Mouse (Mus musculus) adrenal gland, adult 18-20 months (tissue): ENCODE data around the gene Sema4b. TPM values are rescaled to one million over a fixed set of nuclear protein-coding genes. Genes with fewer than 3 reads are reported as not detected.

Experiments used
- DNase-seq, 2 experiments: peaks; one replicate each; pipeline ENCODE4 v3.0.0; 2021 to 2022; ENCODE audit warnings: low spot score in 2 of 2
- total RNA-seq, 2 experiments: library from RNA; stranded (reverse); gene quantifications; 1 replicate in 1 of 2; 2 replicates in 1 of 2; pipeline ENCODE4 v1.2.3; 2021

Gene Sema4b
- total RNA-seq, 2 experiments from 2014 or later: 62.7 to 75.9 TPM

DNA sequence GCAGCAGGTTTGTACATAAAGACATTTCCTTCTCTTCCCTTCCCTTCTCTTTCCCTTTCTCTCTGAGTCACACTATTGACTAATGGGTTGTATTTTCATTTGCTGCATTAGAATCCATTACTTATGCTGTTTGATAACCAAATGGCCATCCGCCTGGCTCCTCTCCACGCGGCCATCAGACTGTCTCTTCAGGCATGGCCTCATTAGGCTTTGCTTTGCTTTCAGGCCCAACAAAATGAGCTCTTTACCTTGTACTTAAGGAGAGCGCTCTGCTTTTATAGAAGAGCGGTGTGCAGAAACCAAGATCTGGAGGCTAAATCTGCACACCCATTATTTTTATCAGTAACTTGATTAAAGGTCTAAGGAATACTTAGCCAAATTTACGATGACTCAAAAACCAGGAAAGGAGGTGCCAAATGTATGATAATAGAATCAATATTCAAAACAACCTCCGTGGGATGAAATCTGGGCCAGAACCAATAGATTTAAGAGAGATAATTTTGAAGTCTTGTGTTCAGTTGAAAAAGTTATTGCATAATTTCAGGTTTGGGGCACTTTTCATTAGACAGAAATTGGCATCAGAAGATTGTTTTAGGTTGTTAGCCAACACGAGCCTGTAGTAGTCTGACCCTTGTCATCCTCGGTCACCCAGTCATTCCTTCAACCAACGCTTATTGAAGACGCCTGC is 9.1 kb downstream of the Sema4b start:
- no peak for DNase-seq

DNA sequence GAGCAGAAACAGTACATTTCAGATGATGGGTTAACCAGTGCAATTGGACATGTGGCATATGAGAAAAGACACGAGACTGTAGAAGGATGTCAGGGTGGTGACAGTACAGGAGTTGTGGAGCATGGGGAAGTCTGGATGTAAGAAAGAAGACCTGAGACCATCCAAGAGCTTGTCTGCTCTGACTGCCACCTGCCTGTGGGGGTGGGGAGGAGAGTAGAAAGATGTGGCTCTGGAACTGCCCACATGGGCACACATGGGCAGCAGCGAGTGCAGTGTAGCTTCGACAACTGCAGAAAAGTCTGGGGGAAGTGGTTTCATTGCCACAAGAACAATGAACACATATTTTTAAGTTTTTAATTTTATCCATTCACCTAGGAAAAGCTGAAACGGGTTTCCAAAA is 10.7 kb downstream of the Sema4b start:
- DNase-seq: no peak

DNA sequence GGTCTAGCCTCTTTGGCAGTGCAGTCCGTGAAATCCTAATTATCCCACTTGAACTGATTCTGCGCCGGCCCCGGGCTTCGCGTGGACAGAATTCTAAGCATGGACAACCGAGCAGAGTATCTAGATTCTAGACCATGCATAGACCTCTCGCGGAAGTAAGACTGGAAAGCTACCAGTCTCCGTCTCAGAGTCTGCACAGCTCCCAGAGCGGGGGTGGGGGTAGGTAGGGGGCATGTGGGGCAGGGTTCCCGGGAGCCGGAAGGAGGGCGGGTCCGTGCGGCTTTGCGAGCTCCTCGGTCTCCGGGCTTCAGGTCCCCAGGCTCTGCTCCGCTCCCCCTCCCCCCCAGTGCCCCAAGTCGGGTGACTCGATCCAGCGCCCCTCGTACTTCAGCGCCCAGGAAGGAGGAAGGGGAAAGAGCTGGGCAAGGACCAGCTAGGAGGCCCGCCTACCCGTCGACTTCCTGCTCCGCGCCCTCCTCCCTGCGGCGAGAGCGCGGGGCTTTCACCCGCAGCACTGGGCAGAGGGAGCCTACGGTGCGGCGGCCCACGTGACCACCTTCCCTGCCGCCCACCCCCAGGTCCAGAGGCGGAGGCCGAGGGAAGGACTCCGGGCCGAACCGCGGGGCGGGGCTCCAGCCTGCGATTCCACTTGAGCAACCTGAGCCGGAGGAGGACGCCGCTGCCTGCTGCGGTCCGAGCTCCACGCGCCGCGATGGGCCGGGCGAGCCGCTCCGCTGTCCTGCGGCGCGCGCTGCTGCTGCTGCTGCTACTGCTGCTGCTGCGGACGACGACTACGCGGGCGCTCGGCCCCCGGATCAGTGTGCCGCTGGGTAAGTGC is 11.5 kb downstream of the Sema4b start:
- DNase-seq: peak; percentile 76 to 77

DNA sequence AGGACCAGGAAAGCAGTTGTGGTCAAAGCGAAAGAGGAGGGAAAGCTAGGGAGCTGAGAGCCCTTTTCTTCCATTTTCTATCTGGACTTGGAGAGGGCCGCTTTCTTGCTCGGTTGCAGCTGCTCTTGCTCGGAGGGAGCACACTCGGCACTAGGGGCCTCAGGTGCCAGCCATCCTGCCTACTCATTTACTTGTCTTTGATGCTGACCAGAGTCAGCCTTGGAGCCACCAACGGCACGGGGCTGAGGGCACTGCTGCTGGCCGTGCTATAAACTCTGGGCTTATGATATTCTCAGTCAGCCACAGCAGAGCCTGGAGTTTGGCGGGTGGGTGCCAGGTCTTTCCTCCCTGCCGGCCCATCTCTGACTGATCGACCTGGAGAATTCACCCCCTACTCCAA is 12.2 kb downstream of the Sema4b start:
- peak in 1 of 2 experiments; percentile 30 for DNase-seq

DNA sequence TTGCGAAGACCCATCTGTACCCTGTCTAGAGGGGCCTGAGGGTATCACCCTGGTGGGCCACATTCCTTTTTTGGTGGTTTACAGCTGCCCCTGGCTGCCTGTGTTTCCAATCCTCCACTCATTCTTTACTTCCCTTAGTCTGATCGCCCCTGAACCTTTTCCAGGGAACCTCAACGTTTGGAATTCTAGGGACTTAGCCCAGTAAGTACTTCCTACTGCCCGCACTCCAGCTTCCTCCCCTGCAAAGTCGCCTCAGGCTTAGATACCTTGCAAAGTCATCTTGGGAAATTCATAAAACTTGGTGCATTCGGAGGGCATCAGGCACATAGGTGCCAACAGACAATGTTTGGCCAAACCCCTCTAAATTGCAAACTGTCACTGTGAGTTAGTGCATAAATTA is 12.6 kb downstream of the Sema4b start:
- no peak for DNase-seq

DNA sequence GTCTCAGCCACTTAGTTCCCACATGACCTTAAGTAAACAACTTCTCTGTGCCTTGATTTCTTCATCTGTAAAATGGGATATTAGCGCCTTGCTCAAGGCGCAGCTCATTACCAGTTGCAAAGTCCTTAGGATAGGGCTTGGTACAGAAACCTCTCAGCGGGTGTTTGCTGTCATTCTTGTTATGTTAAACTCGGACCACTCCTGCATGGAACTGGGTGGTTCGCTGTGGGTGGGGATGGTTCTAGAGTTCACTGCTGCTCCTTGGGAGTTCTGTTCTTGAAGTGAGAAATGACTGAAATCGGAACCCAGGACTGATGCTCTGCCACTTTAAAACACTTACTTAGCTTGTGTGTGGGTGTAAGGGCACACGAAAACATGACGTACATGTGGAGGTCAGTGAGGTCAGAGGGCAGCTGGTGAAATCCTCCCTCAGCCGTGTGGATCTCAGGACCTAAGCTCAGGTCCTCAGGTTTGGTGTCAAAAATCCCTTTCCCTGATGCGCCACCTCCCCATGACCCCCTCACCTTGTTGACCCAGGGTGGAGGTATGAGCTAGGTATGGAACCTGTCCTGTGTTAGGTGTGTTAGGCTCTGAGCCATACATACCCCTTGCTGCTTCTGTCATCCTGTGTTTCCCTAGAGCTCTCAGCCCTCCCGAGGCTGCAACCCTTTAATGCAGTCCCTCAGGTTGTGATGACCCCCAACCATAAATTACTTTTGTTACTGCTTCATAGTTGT is 13.4 kb downstream of the Sema4b start:
- no peak for DNase-seq

DNA sequence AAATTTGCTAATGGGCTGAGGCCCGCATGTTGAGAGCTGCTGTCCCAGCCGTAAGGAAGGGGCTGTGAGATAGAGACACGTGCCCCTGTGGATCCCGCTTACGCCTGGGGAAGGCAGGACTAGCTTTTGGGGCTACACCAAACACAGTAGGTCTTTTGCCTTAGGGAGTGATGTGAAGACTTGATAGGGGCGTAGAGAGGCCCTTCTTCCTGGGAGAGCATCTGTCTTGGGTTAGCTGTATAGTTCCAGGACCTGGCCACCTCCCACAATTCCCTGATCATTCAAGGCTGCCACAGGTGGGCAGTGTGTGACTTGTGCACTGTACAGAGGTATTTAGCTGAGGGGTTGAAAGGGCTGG is 13.9 kb downstream of the Sema4b start:
- DNase-seq: no peak

DNA sequence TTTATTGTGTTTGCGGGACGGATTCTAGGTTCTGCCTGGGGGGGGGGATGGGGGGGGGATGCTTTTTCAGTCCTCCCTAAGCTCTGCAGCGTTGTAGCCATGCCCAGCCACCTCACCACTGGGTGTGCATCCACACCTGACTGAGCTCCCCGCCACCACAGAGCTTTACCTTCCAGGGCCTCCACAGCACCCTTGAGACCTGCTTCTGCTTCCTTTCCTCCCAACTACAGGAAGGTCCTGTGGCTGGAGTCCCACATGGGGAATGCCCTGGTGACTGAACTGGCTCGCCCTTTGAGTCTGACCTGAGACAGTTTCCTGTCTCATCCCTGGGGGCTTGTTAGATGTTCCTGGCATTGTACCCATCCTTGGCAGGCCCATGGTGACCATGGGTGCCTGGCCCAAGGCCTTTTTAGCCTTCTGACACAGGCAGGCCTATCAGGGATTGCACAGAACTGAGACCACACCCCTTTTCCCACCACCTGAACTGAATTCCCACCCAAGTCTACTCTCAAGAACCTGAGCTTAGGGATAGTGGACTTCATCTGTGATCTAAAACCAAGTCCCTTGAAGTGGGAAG is 14.4 kb downstream of the Sema4b start:
- DNase-seq: no peak

DNA sequence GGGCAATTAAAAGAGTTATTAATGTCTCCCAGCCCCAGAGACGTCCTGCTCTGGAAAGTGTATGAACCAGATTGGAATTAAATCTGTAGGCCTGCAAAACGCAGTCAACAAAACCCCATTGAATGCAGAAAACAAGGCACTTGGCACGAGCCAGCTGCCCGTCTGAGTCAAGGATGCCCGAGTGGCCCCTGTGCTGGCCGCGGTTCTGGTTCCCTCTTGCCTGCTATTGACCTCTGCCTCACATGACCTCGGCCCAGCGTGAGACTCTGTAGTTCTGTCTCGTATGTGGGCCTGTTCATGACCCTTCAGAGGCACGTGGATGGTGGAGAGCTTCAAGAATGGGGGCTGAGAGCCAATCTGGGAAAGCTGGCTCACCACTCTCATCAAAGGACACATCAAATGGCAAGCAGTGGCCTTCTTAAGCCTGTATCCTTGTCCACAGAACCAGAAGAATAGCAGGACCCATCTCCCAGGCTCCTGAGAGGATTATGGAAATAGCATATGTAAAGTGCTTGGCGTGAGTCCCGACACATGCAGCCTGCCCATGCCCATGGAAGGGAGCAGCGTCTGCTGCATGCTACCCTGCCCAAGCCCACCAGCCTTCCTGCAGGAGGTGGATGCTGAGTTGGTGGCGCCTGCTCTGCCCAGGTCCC is 15.4 kb downstream of the Sema4b start:
- DNase-seq: no peak

DNA sequence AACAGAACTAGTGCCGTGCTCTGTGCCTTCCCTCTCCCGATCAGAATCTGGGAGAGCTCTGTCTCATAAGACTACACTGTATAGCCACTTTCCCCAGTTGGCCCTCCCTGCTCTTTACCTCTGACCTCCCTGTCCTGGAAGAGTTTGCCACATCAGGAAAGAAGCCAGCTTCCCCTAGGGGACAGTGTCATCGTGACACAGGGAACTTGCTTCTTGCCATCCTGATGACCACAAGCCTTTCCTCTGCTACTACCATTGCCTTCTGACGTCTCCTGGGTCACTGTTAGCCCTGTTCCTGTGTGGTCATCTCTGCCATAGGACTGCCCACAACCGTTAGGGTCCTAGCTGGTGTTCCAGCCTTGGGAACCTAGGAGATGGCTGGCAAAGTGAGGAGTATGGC is 16.3 kb downstream of the Sema4b start:
- no peak for DNase-seq

DNA sequence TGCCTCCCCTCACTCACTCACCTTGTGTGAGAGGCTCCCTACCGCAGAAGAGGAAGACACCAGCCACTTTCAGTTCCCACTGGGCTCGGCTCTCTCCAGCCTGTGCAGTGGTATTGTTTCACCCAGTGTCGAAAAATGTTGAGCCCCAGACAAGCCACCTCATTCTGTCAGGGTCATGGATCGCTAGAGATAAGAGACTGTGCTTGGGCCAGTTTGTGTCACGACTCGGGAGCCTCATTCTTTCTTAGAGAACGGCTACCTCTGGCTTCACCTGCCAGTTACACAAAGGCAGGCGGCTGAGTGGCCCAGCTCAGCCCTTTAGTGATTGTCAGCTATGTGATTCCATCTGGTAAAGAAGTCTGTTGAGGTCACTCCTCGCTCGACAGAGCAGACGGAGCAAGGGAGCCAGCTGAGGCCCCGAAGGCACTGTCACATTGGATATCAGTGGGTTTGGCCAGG is 17.0 kb downstream of the Sema4b start:
- DNase-seq: no peak

DNA sequence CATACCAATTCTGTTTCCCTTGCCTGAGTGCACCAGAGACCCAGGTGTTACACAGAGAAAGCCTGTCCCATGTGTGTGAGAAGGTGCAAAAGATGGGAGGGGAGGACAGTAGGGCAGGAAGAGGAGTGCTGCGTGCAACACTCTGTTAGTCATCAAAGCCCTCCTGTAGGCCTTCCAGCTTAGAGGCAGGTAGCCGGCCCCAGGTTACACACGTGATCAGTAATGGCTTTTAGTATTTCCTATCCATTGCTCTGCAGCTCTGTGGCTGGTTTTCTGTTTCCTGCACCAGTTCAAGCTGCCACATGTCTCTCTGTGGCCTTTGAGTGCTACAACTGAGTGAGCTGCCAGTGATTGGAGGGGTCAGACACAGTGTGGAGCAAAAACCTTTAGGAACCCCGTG is 17.7 kb downstream of the Sema4b start:
- DNase-seq: no peak

DNA sequence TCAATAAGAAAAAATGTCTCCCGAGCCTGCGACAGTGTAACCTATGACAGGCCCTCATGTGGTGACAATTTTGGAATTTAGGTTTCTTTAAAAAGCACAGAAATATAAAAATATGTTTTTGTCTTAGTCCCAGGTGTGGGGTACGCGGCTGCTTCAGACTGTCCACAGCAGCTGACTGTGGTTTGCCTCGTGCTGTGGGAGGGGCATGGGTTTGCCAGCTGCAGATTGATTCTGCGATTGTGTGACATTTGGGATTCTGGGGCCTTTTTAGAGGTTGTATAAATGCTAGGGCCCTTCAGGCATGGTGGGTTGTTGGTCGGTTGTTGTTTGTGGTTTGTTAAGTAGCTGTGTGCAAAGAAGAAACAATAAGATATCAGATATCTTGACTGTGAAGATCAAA is 18.3 kb downstream of the Sema4b start:
- DNase-seq: no peak

DNA sequence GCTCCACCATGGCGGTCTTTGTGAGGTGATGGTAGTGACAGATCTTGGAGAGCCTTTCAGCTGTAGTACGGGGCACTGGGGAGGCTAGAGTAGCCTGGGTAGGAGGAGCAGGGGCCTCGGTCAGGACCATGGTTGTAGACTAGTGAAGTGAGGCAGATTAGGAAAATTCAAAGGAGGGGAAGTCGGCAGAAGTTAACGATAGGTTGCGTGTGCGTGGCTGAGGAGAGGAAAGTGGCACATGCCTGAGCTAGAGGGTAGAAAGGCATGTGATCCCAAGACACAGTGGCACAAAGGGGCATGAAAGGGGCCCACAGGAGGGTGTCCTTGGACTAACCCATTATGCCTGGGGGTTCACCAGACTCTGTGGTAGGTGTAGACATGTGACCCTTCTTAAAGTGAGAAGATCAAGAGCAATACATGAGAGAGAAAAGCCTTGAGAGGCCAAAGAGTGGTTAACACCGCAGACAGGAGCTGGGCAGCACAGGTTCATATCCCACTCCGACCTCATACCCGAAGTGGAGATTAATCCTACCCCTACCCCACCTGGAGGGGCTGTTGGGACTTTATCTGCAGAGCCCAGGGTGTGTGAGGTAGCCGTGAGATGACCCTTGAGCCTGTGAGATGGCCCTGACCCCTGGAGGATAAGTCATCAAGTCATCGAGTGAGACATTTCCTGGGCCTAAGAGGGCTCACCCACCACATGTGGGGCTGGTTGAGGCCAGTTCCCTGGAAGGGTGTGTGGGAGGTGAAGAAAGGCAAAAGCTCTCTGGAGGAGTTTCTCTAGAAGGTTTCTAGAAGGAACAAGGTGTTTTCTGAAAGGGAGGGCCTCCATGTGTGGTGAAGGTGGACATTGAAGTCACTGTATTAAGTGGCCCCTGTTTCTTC is 19.3 kb downstream of the Sema4b start:
- no peak for DNase-seq

DNA sequence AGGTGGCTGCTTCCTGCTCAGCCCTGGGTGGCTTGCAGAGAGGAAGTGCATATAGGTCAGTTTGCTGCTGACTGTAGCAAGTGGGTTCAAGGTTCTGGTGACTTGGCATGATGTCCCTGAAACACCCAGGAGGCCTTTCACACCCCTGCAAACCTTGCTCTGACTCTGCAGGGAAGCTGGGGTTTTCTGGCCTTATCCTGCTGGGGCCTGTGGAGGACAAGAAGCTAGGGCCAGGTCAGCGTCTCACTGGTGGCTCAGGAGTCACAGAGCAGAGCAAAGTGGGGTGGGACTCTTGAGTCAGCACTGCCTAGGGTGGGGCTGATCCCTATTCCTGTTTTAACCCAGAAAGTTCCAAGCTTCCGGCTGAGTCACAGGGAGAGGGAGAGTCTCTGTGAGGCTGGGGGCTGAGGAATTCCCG is 20.7 kb downstream of the Sema4b start:
- no peak for DNase-seq

DNA sequence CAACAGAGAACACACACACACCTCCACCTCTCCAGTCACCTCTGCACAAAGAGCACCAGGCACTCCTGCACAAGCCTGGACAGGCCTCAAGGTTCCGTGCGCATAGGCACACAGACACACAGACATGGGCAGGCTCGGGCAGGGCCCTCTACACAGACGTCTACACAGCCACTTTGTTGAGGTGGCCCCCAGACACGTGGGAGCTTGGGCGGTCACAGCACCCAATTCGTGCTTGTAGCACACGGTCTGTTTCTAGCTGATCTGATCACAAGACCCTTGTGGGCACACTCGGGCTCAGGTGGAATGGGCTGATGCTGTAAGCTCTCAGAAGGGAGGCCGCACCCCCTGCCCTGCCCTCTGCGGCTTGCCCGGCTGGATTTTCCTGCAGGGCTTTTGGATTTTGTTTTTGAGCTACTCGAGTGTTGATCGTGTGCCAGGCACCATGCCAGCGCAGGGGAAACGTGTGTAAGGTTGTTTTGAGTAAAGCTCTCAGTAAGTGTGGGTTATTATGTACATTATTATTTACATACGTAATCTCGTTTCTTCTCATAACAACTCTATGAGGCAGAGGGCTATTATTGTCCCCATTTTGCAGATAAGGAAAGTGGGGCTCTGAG is 21.5 kb downstream of the Sema4b start:
- no peak for DNase-seq

DNA sequence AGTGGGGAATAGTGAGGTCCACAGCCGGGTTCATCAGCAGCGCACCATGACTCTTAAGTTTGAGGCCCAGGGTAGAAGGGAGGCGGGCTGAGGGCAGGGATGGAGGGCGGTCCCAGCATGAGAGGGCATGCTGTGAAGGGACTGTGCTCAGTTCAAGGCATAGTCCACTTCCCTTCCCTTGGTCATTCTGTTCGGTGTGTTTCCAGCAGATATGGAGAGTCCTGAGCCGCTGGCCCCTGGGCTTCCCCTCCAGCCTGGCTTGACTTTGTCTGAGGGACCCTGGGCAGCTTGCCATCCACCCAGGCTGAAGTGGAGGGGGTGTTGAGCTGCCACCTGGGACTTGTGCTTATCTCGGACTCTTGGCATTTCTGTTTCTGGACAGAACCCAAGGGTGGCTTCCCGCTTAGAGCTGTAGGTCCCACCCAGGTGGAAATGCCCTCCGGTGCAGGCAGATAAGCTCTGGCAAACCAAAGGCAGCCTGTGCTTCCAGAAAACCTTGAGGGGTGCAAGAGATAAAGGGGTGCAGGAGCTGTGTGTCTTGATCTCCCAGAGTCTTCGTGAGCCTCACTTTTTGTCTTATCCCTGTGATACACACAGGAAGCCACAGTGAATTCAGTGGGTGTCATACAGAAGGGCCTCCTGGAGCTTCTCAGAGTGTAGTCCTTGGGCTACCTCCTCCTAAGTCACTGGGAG is 22.2 kb downstream of the Sema4b start:
- DNase-seq: no peak

DNA sequence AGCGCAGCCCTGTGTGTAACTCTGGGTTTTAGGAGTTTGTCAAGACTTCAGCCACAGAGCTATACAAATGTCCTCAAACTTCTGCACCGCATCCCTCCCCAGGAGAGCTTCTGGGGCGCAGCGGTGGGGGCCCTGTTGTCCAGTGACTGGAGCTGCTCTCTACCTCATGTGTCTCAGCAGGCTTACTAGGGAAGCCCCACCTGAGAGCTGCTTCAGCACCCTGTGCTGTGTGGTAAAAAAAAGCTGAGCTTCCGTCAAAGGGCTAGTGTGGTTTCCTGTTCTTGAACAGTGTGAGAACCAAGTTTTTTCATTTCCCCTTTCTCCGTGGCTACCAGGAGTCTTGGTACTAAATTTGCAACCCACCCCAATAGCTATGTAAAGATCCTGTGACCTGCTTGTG is 23.0 kb downstream of the Sema4b start:
- no peak for DNase-seq

DNA sequence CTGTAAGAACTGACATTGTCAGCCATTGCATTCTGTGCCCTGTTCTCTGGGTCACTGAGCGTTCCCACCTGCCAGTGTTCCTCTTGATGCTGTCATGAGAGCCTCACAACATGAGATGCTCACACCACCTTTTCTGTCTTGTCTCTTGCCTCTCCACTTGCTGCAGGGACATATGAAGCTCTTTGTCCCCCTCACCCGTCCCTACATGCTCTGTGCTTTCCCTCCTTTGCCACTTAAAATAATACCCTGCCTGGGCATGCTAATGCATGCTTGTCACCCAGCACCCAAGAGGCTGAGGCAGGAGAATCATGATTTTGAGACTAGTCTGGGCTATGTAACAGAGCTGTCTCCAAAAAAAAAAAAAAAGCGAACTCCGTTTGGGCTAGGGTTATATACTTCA is 24.3 kb downstream of the Sema4b start:
- DNase-seq: no peak
